ENCODE assay signal across 8 mouse cellular contexts in genomic region chr5:24907737-24908136, GRCm38 (mm10).
DNase-seq lines count a peak whose midpoint lies in the region; ATAC-seq and TF ChIP-seq lines count a peak whose summit lies in the region.

No protein-coding gene starts in this region.

- H3K27me3 ChIP-seq in heart, postnatal 0 days (ENCODE audit: control insufficient read depth, insufficient read depth, low read length) = no peaks in the 10 kb centered on the region
- no peaks in the 10 kb centered on the region for H3K27me3 ChIP-seq in lung, embryonic 15.5 days
- no peaks in the 10 kb centered on the region for H3K27me3 ChIP-seq in stomach, embryonic 16.5 days (ENCODE audit: control insufficient read depth, insufficient read depth, low read length)

- H3K4me3 ChIP-seq in heart, postnatal 0 days (ENCODE audit: low read depth, low read length) = peak overlapping the region; percentile 67
- H3K4me3 ChIP-seq in lung, embryonic 15.5 days = peak overlapping the region; percentile 74
- peak overlapping the region; percentile 75 for H3K4me3 ChIP-seq in stomach, embryonic 16.5 days (replicated peaks; ENCODE audit: low read length)

- no peaks in the 10 kb centered on the region for H3K9me3 ChIP-seq in heart, postnatal 0 days (replicated peaks; ENCODE audit: control insufficient read depth, low read length)
- H3K9me3 ChIP-seq in lung, embryonic 15.5 days = no peaks in the 10 kb centered on the region
- H3K9me3 ChIP-seq in stomach, embryonic 16.5 days (replicated peaks; ENCODE audit: control insufficient read depth, low read length) = no peaks in the 10 kb centered on the region

- intact Hi-C loops in gastrocnemius, postnatal 14 days (cut with DNase I; ENCODE audit: low total_unique reads) = no loop called here

- H3K9ac ChIP-seq in heart, postnatal 0 days (replicated peaks; ENCODE audit: low read depth, low read length) = peak overlapping the region; percentile 73
- peak overlapping the region; percentile 69 for H3K9ac ChIP-seq in lung, embryonic 15.5 days
- H3K9ac ChIP-seq in stomach, embryonic 16.5 days (ENCODE audit: low read length) = peak overlapping the region; percentile 90

- H3K36me3 ChIP-seq in heart, postnatal 0 days (replicated peaks; ENCODE audit: control insufficient read depth, insufficient read depth, low read length) = no peaks in the 10 kb centered on the region; the same call in none of the 2 replicates
- no peaks in the 10 kb centered on the region for H3K36me3 ChIP-seq in lung, embryonic 15.5 days
- H3K36me3 ChIP-seq in stomach, embryonic 16.5 days (ENCODE audit: control insufficient read depth, insufficient read depth, low read length) = no peaks in the 10 kb centered on the region

- 0% methylated on average over 26 of the region's 26 CpGs for WGBS in heart, postnatal 0 days
- WGBS in lung, embryonic 15.5 days = under 1% methylated on average over 26 of the region's 26 CpGs
- 0% methylated on average over 26 of the region's 26 CpGs for WGBS in stomach, embryonic 16.5 days

- DNase-seq in gastrocnemius, adult 18-20 months (ENCODE audit: low spot score) = peak; percentile 5
- no peak for DNase-seq in gastrocnemius, postnatal 14 days
- peak; percentile 66 for DNase-seq in urinary bladder, postnatal 14 days (ENCODE audit: low spot score)
- no peak for DNase-seq in urinary bladder, postnatal 25 days (ENCODE audit: low spot score)
- DNase-seq in heart, postnatal 0 days (ENCODE audit: low spot score) = peak; percentile 11
- DNase-seq in adrenal gland, adult 8-10 months = no peak

- H3K4me1 ChIP-seq in heart, postnatal 0 days (ENCODE audit: control insufficient read depth, insufficient read depth) = peaks cover 11% of the 10 kb centered on the region
- H3K4me1 ChIP-seq in lung, embryonic 15.5 days = peaks cover 14% of the 10 kb centered on the region
- peaks cover 9% of the 10 kb centered on the region for H3K4me1 ChIP-seq in stomach, embryonic 16.5 days (ENCODE audit: control insufficient read depth, insufficient read depth, low read length)

- peak overlapping the region; percentile 98 for H3K27ac ChIP-seq in heart, postnatal 0 days (ENCODE audit: low read depth)
- H3K27ac ChIP-seq in lung, embryonic 15.5 days = peak overlapping the region; percentile 95
- H3K27ac ChIP-seq in stomach, embryonic 16.5 days (ENCODE audit: low read length) = peak overlapping the region; percentile 96

- ATAC-seq in heart, postnatal 0 days (ENCODE audit: insufficient read depth, low read depth) = peak; percentile 24
- peak; percentile 31; the same call in 1 of the 2 replicates for ATAC-seq in lung, embryonic 15.5 days (ENCODE audit: borderline replicate concordance, extremely low read depth, low FRiP score, low TSS enrichment)
- ATAC-seq in stomach, embryonic 16.5 days (ENCODE audit: insufficient read depth, low FRiP score) = peak; percentile 8

- H3K4me2 ChIP-seq in heart, postnatal 0 days (ENCODE audit: low read depth, low read length) = peak overlapping the region; percentile 80
- peak overlapping the region; percentile 86 for H3K4me2 ChIP-seq in lung, embryonic 15.5 days
- peak overlapping the region; percentile 91 for H3K4me2 ChIP-seq in stomach, embryonic 16.5 days (ENCODE audit: low read depth, low read length)

- TF ChIP-seq EP300 in heart, postnatal 0 days (IDR thresholded peaks at IDR 0.05; ENCODE audit: low read depth) = no peak

- no peak for TF ChIP-seq CTCF in heart, postnatal 0 days (IDR thresholded peaks at IDR 0.05; ENCODE audit: low read depth)

Comparison
In these comparisons a context has a peak if more than half of its experiments do, and no peak if none do; other contexts are left out.
1. DNase-seq: peak in gastrocnemius, adult 18-20 months (single experiment), urinary bladder, postnatal 14 days (single experiment) and heart, postnatal 0 days (single experiment); none in gastrocnemius, postnatal 14 days (single experiment), urinary bladder, postnatal 25 days (single experiment) and adrenal gland, adult 8-10 months (single experiment).
2. Peak in every context shown above with its lines, with median percentiles within 50 percentile points of each other: ATAC-seq, H3K27ac ChIP-seq, H3K4me2 ChIP-seq, H3K4me3 ChIP-seq and H3K9ac ChIP-seq.